Mouse (Mus musculus): ENCODE measurements at regions not wholly inside any gene's neighbourhood (a gene's known extent, or its start where the extent isn't known, plus 50 kb on each side); places are given as distances from the start of the nearest gene placed in this dataset.
A peak's percentile ranks its signal among the peaks of the same experiment; 100 is the strongest.
"Not testable (repeated sequence)": the region's sequence is repeated elsewhere in the genome, so short reads cannot be mapped to it uniquely, and the experiment has no call there.

- no peak for DNase-seq
Observed at GRCm38 (mm10) chr6:5663433-5664175, 61.8 kb upstream of the Dync1i1 start.

GRCm38 (mm10) chr6:5645150-5645732, 80.2 kb upstream of the Dync1i1 start:
- peak; percentile 83 for DNase-seq

GRCm38 (mm10) chr6:5634222-5634621, 91.2 kb upstream of the Dync1i1 start:
- no peak for DNase-seq

GRCm38 (mm10) chr6:5633036-5633708, 92.3 kb upstream of the Dync1i1 start:
- peak; percentile 58 for DNase-seq

GRCm38 (mm10) chr6:5624085-5624484, 101.4 kb upstream of the Dync1i1 start:
- DNase-seq = no peak

- no peak for DNase-seq
Observed at GRCm38 (mm10) chr6:5621582-5621981, 103.9 kb upstream of the Dync1i1 start.

GRCm38 (mm10) chr6:5594011-5594410, 97.9 kb upstream of the Pdk4 start:
- no peak for DNase-seq

GRCm38 (mm10) chr6:5589635-5590034, 93.5 kb upstream of the Pdk4 start:
- peak; percentile 58 for DNase-seq

- no peak for DNase-seq
Observed at GRCm38 (mm10) chr6:5582923-5583525, 86.9 kb upstream of the Pdk4 start.

- DNase-seq = not testable (repeated sequence)
Observed at GRCm38 (mm10) chr6:5576891-5577290, 80.8 kb upstream of the Pdk4 start.

- no peak for DNase-seq
Observed at GRCm38 (mm10) chr6:5566582-5566981, 70.5 kb upstream of the Pdk4 start.

GRCm38 (mm10) chr6:5565049-5565448, 68.9 kb upstream of the Pdk4 start:
- no peak for DNase-seq

GRCm38 (mm10) chr6:5553703-5554394, 57.7 kb upstream of the Pdk4 start:
- no peak for DNase-seq

- DNase-seq = no peak
Observed at GRCm38 (mm10) chr6:5550067-5550466, 54.0 kb upstream of the Pdk4 start.
